ENCODE assay signal across 13 mouse cellular contexts in genomic region chr5:123040796-123041195, GRCm38 (mm10). TPM values are rescaled to one million over a fixed set of nuclear protein-coding genes. Genes with fewer than 3 reads are reported as not detected.
DNase-seq lines count a peak whose midpoint lies in the region; ATAC-seq and TF ChIP-seq lines count a peak whose summit lies in the region.
"Had no signal": no experiment of that assay in that cellular context is flagged by ENCODE, and none has a peak within 500 bp of the region (broad histone marks: within the 10 kb centered on the region; RNA-seq: fewer than 3 reads in every experiment).

No protein-coding gene starts in this region.

- H3K36me3 ChIP-seq in heart, embryonic 13.5 days = no peaks in the 10 kb centered on the region
- no peaks in the 10 kb centered on the region for H3K36me3 ChIP-seq in lung, embryonic 15.5 days
- H3K36me3 ChIP-seq in ES-E14 (ENCODE audit: control insufficient read depth, insufficient read depth, low read length, poor library complexity, severe bottlenecking) = no peaks in the 10 kb centered on the region
- H3K36me3 ChIP-seq in liver, embryonic 14.5 days (replicated peaks; ENCODE audit: control insufficient read depth, insufficient read depth, low read depth) = no peaks in the 10 kb centered on the region
- H3K36me3 ChIP-seq: limb, embryonic 13.5 days had no signal

- peak overlapping the region; percentile 30; the same call in 1 of the 2 replicates for H3K9ac ChIP-seq in heart, embryonic 13.5 days
- no peak overlapping the region for H3K9ac ChIP-seq in lung, embryonic 15.5 days
- peak overlapping the region; percentile 57 for H3K9ac ChIP-seq in ES-E14 (ENCODE audit: insufficient read depth, low read depth, low read length, poor library complexity, severe bottlenecking)
- peak overlapping the region; percentile 37; the same call in 1 of the 2 replicates for H3K9ac ChIP-seq in liver, embryonic 14.5 days (replicated peaks)
- H3K9ac ChIP-seq: limb, embryonic 13.5 days had no signal

- ATAC-seq in heart, embryonic 13.5 days (ENCODE audit: extremely low read depth, insufficient number of reproducible peaks, low FRiP score, low TSS enrichment) = no peak
- ATAC-seq in lung, embryonic 15.5 days (ENCODE audit: borderline replicate concordance, extremely low read depth, low FRiP score, low TSS enrichment) = peak; percentile 51; the same call in 1 of the 2 replicates
- no peak for ATAC-seq in liver, embryonic 14.5 days (ENCODE audit: insufficient read depth)
- ATAC-seq: midbrain, embryonic 16.5 days had no signal

- H3K27me3 ChIP-seq in heart, embryonic 13.5 days (replicated peaks) = no peaks in the 10 kb centered on the region
- H3K27me3 ChIP-seq in lung, embryonic 15.5 days = no peaks in the 10 kb centered on the region
- no peaks in the 10 kb centered on the region for H3K27me3 ChIP-seq in liver, embryonic 14.5 days (ENCODE audit: control insufficient read depth, insufficient read depth, low read length)
- H3K27me3 ChIP-seq: limb, embryonic 13.5 days had no signal

- intact Hi-C loops in gastrocnemius, postnatal 14 days (cut with DNase I; ENCODE audit: low total_unique reads) = loop anchor here (5.0 kb wide), 1 partner anchor 68 kb away; no protein-coding TSS in a partner anchor

- no peak for DNase-seq in heart, postnatal 4 days
- no peak for DNase-seq in lung, postnatal 25 days (ENCODE audit: low spot score)
- no peak for DNase-seq in ES-E14 (ENCODE audit: low read depth, low spot score)
- no peak for DNase-seq in liver, embryonic 14.5 days (ENCODE audit: low read depth in 3 of 3, low spot score in 3 of 3)
- no peak for DNase-seq in gastrocnemius, postnatal 14 days
- DNase-seq in B cell, adult 2 months = no peak
- DNase-seq: cerebellum, postnatal 14 days; right cerebral cortex, postnatal 4 days had no signal

- 34% methylated on average over 7 of the region's 7 CpGs for WGBS in heart, embryonic 13.5 days
- WGBS in lung, embryonic 15.5 days = 34% methylated on average over 7 of the region's 7 CpGs
- 7% methylated on average over 7 of the region's 7 CpGs for WGBS in liver, embryonic 14.5 days (ENCODE audit: insufficient replicate concordance)

- peak overlapping the region; percentile 57 for H3K27ac ChIP-seq in heart, embryonic 13.5 days (replicated peaks)
- peak overlapping the region; percentile 33 for H3K27ac ChIP-seq in lung, embryonic 15.5 days
- peak overlapping the region; percentile 71 for H3K27ac ChIP-seq in ES-E14 (ENCODE audit: insufficient read depth, low read depth, low read length, poor library complexity, severe bottlenecking)
- H3K27ac ChIP-seq in liver, embryonic 14.5 days = no peak overlapping the region
- H3K27ac ChIP-seq: limb, embryonic 13.5 days had no signal

- H3K4me1 ChIP-seq in heart, embryonic 13.5 days = peaks cover 17% of the 10 kb centered on the region
- peaks cover 14% of the 10 kb centered on the region for H3K4me1 ChIP-seq in lung, embryonic 15.5 days
- peaks cover 16 to 25% of the 10 kb centered on the region in 2 experiments for H3K4me1 ChIP-seq in ES-E14 (ENCODE audit: control insufficient read depth in 2 of 2, insufficient read depth in 2 of 2, low read length in 2 of 2, poor library complexity in 1 of 2)
- H3K4me1 ChIP-seq in liver, embryonic 14.5 days (replicated peaks; ENCODE audit: control insufficient read depth in 2 of 2, insufficient read depth in 2 of 2, low read length in 1 of 2) = peaks cover 5 to 18% of the 10 kb centered on the region in 2 experiments; a peak in 3 of 4 replicates

- no peak overlapping the region for H3K4me2 ChIP-seq in heart, embryonic 13.5 days
- H3K4me2 ChIP-seq in lung, embryonic 15.5 days = 0 out of 2 replicates have a peak overlapping the region, but pooled peaks have one; percentile 9
- H3K4me2 ChIP-seq in liver, embryonic 14.5 days (ENCODE audit: low read depth) = peak overlapping the region; percentile 34; the same call in 1 of the 2 replicates
- H3K4me2 ChIP-seq: limb, embryonic 13.5 days had no signal

- TF ChIP-seq EP300 in liver, embryonic 14.5 days (IDR thresholded peaks at IDR 0.05; ENCODE audit: low read depth) = no peak

- H3K4me3 ChIP-seq in heart, embryonic 13.5 days = no peak overlapping the region
- no peak overlapping the region for H3K4me3 ChIP-seq in lung, embryonic 15.5 days
- H3K4me3 ChIP-seq in ES-E14 (ENCODE audit: insufficient read depth in 1 of 2, low read depth in 1 of 2, low read length in 2 of 2, poor library complexity in 1 of 2, severe bottlenecking in 1 of 2) = peak overlapping the region in 1 of 2 experiments; percentile 34; a peak in 2 of 4 replicates
- H3K4me3 ChIP-seq in liver, embryonic 14.5 days (ENCODE audit: insufficient read depth in 1 of 2, low read depth in 2 of 2, low read length in 2 of 2) = no peak overlapping the region
- H3K4me3 ChIP-seq: limb, embryonic 13.5 days had no signal

- no peak for TF ChIP-seq CTCF in liver, embryonic 14.5 days (IDR thresholded peaks at IDR 0.05; ENCODE audit: low read depth)

- no peaks in the 10 kb centered on the region for H3K9me3 ChIP-seq in heart, embryonic 13.5 days
- H3K9me3 ChIP-seq in lung, embryonic 15.5 days = no peaks in the 10 kb centered on the region
- no peaks in the 10 kb centered on the region for H3K9me3 ChIP-seq in ES-E14 (ENCODE audit: control insufficient read depth, insufficient read depth, low read depth, low read length)
- no peaks in the 10 kb centered on the region for H3K9me3 ChIP-seq in liver, embryonic 14.5 days (ENCODE audit: control insufficient read depth, low read length)
- H3K9me3 ChIP-seq: limb, embryonic 13.5 days had no signal

- in situ Hi-C loops in ES-E14 (cut with MboI; ENCODE audit: low sequenced_read_pairs in 2 of 2, unreplicated experiment in 2 of 2) = no loop called here

TF ChIP-seq in ES-E14, 5 proteins besides CTCF, POLR2A, EP300 and RAD21:
- no peak for TF ChIP-seq HCFC1 (IDR thresholded peaks at IDR 0.05; ENCODE audit: borderline replicate concordance, insufficient read depth, low read length)
- TF ChIP-seq MAFK (IDR thresholded peaks at IDR 0.05; ENCODE audit: insufficient read depth, low read depth, low read length) = no peak
- TF ChIP-seq ZNF384 (IDR thresholded peaks at IDR 0.05; ENCODE audit: low read depth, low read length) = no peak

RNA-seq across cellular contexts. Expression of gene Morn3, which starts 6.0 kb away (rescaled TPM):
- polyA plus RNA-seq in heart, embryonic 13.5 days (2015; fragmentation: Nextera tagmentation; extraction: Ambion mirVana) = not detected in 2 replicates
- total RNA-seq in heart, postnatal 4 days (2021) = not detected
- polyA plus RNA-seq in lung, embryonic 15.5 days (2015; fragmentation: Nextera tagmentation; extraction: Ambion mirVana) = 1.3 and 1.5 TPM in 2 replicates
- 0.62 and 0.63 TPM in 2 replicates for total RNA-seq in ES-E14 (2012; rRNA removed)
- not detected in 2 replicates for polyA plus RNA-seq in liver, embryonic 14.5 days (2012; rRNA removed)
- polyA plus RNA-seq in liver, embryonic 14.5 days (2014; fragmentation: Nextera tagmentation; extraction: Ambion mirVana) = not detected in 2 replicates
- total RNA-seq in gastrocnemius, postnatal 14 days (2021) = not detected
- polyA plus RNA-seq: C2C12; limb, embryonic 13.5 days had no signal

RNA-seq across cellular contexts. Expression of gene Orai1, which starts 25.9 kb away (rescaled TPM):
- 19.1 TPM in 2 replicates for polyA plus RNA-seq in heart, embryonic 13.5 days (2015; fragmentation: Nextera tagmentation; extraction: Ambion mirVana)
- total RNA-seq in heart, postnatal 4 days (2021) = 10 to 100 TPM; 19.2 to 19.8 TPM
- 18.2 and 20.0 TPM in 2 replicates for polyA plus RNA-seq in lung, embryonic 15.5 days (2015; fragmentation: Nextera tagmentation; extraction: Ambion mirVana)
- 20.0 and 33.4 TPM in 2 replicates for total RNA-seq in ES-E14 (2012; rRNA removed)
- polyA plus RNA-seq in liver, embryonic 14.5 days (2012; rRNA removed) = 7.4 and 9.2 TPM in 2 replicates
- 6.3 and 8.1 TPM in 2 replicates for polyA plus RNA-seq in liver, embryonic 14.5 days (2014; fragmentation: Nextera tagmentation; extraction: Ambion mirVana)
- 10 to 100 TPM; 39.5 to 47.6 TPM for total RNA-seq in gastrocnemius, postnatal 14 days (2021)

RNA-seq across cellular contexts. Expression of gene Tmem120b, which starts 27.4 kb away (rescaled TPM):
- 11.8 and 12.9 TPM in 2 replicates for polyA plus RNA-seq in heart, embryonic 13.5 days (2015; fragmentation: Nextera tagmentation; extraction: Ambion mirVana)
- 10 to 100 TPM; 12.1 to 12.7 TPM for total RNA-seq in heart, postnatal 4 days (2021)
- polyA plus RNA-seq in lung, embryonic 15.5 days (2015; fragmentation: Nextera tagmentation; extraction: Ambion mirVana) = 12.8 and 14.0 TPM in 2 replicates
- total RNA-seq in ES-E14 (2012; rRNA removed) = 21.9 and 29.4 TPM in 2 replicates
- polyA plus RNA-seq in liver, embryonic 14.5 days (2012; rRNA removed) = 17.7 and 19.0 TPM in 2 replicates
- 18.0 and 18.1 TPM in 2 replicates for polyA plus RNA-seq in liver, embryonic 14.5 days (2014; fragmentation: Nextera tagmentation; extraction: Ambion mirVana)
- 10 to 100 TPM; 11.9 TPM for total RNA-seq in gastrocnemius, postnatal 14 days (2021)

RNA-seq across cellular contexts. Expression of gene Kdm2b, which starts 51.2 kb away (rescaled TPM):
- 26.3 and 28.2 TPM in 2 replicates for polyA plus RNA-seq in heart, embryonic 13.5 days (2015; fragmentation: Nextera tagmentation; extraction: Ambion mirVana)
- total RNA-seq in heart, postnatal 4 days (2021) = 10 to 100 TPM; 27.7 to 29.5 TPM
- polyA plus RNA-seq in lung, embryonic 15.5 days (2015; fragmentation: Nextera tagmentation; extraction: Ambion mirVana) = 36.4 and 38.1 TPM in 2 replicates
- 66.1 and 68.6 TPM in 2 replicates for total RNA-seq in ES-E14 (2012; rRNA removed)
- 8.1 and 10.0 TPM in 2 replicates for polyA plus RNA-seq in liver, embryonic 14.5 days (2012; rRNA removed)
- polyA plus RNA-seq in liver, embryonic 14.5 days (2014; fragmentation: Nextera tagmentation; extraction: Ambion mirVana) = 11.7 and 12.3 TPM in 2 replicates
- 10 to 100 TPM; 13.4 to 14.4 TPM for total RNA-seq in gastrocnemius, postnatal 14 days (2021)
